Comparison of ENCODE assay signal across 22 mouse cellular contexts in the genomic region with DNA sequence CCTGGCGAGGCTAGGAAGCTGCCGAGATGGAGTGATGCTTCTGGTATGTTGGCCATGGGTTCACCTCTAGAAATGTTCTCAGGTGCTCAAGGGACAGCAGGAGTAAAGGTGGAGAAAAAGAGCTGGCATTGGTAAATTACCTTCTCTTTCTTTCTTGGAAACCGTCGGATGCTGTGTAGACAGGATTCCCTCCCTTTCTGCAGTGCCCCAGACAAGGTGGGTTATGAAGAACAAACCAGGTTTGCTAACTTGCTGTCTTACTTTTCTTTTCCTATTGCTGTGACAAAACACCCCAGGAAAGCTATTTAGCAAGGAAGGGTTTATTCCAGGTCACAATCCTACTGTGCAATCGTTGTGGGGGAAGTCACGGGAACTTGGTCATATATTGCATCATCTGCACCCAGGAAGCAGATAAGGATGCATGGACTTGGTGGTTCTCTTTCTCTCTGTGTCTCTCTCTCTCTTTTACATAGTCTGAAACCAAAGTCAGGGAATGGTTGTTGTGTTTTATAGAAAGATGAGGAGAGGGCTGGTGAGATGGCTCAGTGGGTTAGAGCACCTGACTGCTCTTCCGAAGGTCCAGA. TPM values are rescaled to one million over a fixed set of nuclear protein-coding genes. Genes with fewer than 3 reads are reported as not detected.
DNase-seq lines count a peak whose midpoint lies in the region; ATAC-seq and TF ChIP-seq lines count a peak whose summit lies in the region.
"Had no signal": no experiment of that assay in that cellular context is flagged by ENCODE, and none has a peak within 500 bp of the region (broad histone marks: within the 10 kb centered on the region; RNA-seq: fewer than 3 reads in every experiment).

No protein-coding gene starts in this region.

- H3K4me3 ChIP-seq in liver, embryonic 13.5 days (replicated peaks) = no peak overlapping the region
- no peak overlapping the region for H3K4me3 ChIP-seq in liver, embryonic 12.5 days
- H3K4me3 ChIP-seq in E14TG2a.4 (replicated peaks; ENCODE audit: low read length) (peak overlapping the region; percentile 46), macrophage (ENCODE audit: inconsistent target) (no peak overlapping the region)
- H3K4me3 ChIP-seq: embryonic facial prominence, embryonic 12.5 days; limb, embryonic 13.5 days; lung, embryonic 15.5 days; midbrain, embryonic 12.5 days; neural tube, embryonic 12.5 days had no signal

- TF ChIP-seq CTCF in E14TG2a.4 (conservative IDR thresholded peaks at IDR 0.05; ENCODE audit: low read length) = no peak

- 0 out of 2 replicates have a peak overlapping the region, but pooled peaks have one; percentile 22 for H3K27ac ChIP-seq in liver, embryonic 13.5 days
- H3K27ac ChIP-seq in liver, embryonic 12.5 days = no peak overlapping the region
- H3K27ac ChIP-seq in macrophage = peak overlapping the region; percentile 28; the same call in 1 of the 2 replicates
- H3K27ac ChIP-seq: embryonic facial prominence, embryonic 12.5 days; hindbrain, embryonic 14.5 days; limb, embryonic 13.5 days; lung, embryonic 15.5 days; midbrain, embryonic 12.5 days; neural tube, embryonic 12.5 days had no signal

- H3K9me3 ChIP-seq in liver, embryonic 13.5 days (replicated peaks) = no peaks in the 10 kb centered on the region
- H3K9me3 ChIP-seq in liver, embryonic 12.5 days (replicated peaks) = no peaks in the 10 kb centered on the region
- H3K9me3 ChIP-seq in E14TG2a.4 (ENCODE audit: low read length) = no peaks in the 10 kb centered on the region
- H3K9me3 ChIP-seq: embryonic facial prominence, embryonic 12.5 days; limb, embryonic 13.5 days; lung, embryonic 15.5 days; midbrain, embryonic 12.5 days; neural tube, embryonic 12.5 days had no signal

- 50% methylated on average over 7 of the region's 7 CpGs for WGBS in liver, embryonic 13.5 days (ENCODE audit: insufficient replicate concordance)
- 42% methylated on average over 7 of the region's 7 CpGs for WGBS in liver, embryonic 12.5 days (ENCODE audit: insufficient replicate concordance)
- 61% methylated on average over 6 of the region's 7 CpGs for WGBS in macrophage (ENCODE audit: missing documents)

- no peaks in the 10 kb centered on the region for H3K27me3 ChIP-seq in liver, embryonic 13.5 days
- H3K27me3 ChIP-seq in liver, embryonic 12.5 days (replicated peaks) = no peaks in the 10 kb centered on the region
- 0 out of 2 replicates have a peak, but pooled peaks cover 3% of the 10 kb centered on the region for H3K27me3 ChIP-seq in E14TG2a.4 (ENCODE audit: insufficient read depth, low read length)
- H3K27me3 ChIP-seq: lung, embryonic 15.5 days; neural tube, embryonic 12.5 days had no signal

- H3K4me2 ChIP-seq in liver, embryonic 13.5 days = no peak overlapping the region
- no peak overlapping the region for H3K4me2 ChIP-seq in liver, embryonic 12.5 days
- H3K4me2 ChIP-seq: embryonic facial prominence, embryonic 12.5 days; hindbrain, embryonic 14.5 days; limb, embryonic 13.5 days; lung, embryonic 15.5 days; midbrain, embryonic 12.5 days; neural tube, embryonic 12.5 days had no signal

- H3K36me3 ChIP-seq in liver, embryonic 13.5 days = no peaks in the 10 kb centered on the region
- no peaks in the 10 kb centered on the region for H3K36me3 ChIP-seq in liver, embryonic 12.5 days
- no peaks in the 10 kb centered on the region for H3K36me3 ChIP-seq in E14TG2a.4 (ENCODE audit: insufficient read depth, low read length)
- no peaks in the 10 kb centered on the region for H3K36me3 ChIP-seq in macrophage (ENCODE audit: inconsistent target)
- H3K36me3 ChIP-seq: embryonic facial prominence, embryonic 12.5 days; limb, embryonic 13.5 days; lung, embryonic 15.5 days; midbrain, embryonic 12.5 days; neural tube, embryonic 12.5 days had no signal

- no peak for DNase-seq in liver, embryonic 13.5 days
- DNase-seq in left cerebral cortex, postnatal 36 days (ENCODE audit: low spot score in 2 of 2) = no peak
- no peak for DNase-seq in layer of hippocampus, adult 18-20 months (ENCODE audit: low spot score in 2 of 2)
- no peak for DNase-seq in B cell, adult 2 months
- DNase-seq: adrenal gland, adult 8-10 months; cerebellum, adult 18-20 months; cerebellum, postnatal 25 days; gastrocnemius, postnatal 25 days; heart, postnatal 36 days; kidney, postnatal 25 days; lung, postnatal 4 days; thymus, postnatal 14 days had no signal

- no peak overlapping the region for H3K9ac ChIP-seq in liver, embryonic 13.5 days
- H3K9ac ChIP-seq in liver, embryonic 12.5 days = no peak overlapping the region
- H3K9ac ChIP-seq: embryonic facial prominence, embryonic 12.5 days; hindbrain, embryonic 14.5 days; limb, embryonic 13.5 days; lung, embryonic 15.5 days; midbrain, embryonic 12.5 days; neural tube, embryonic 12.5 days had no signal

- H3K79me2 ChIP-seq in macrophage (ENCODE audit: inconsistent target) = no peaks in the 10 kb centered on the region

- peaks cover 39% of the 10 kb centered on the region for H3K4me1 ChIP-seq in liver, embryonic 13.5 days (replicated peaks)
- peaks cover 43% of the 10 kb centered on the region for H3K4me1 ChIP-seq in liver, embryonic 12.5 days
- peaks cover 58% of the 10 kb centered on the region for H3K4me1 ChIP-seq in E14TG2a.4 (replicated peaks; ENCODE audit: low read depth, low read length)

- intact Hi-C loops in left cerebral cortex, postnatal 36 days (cut with DNase I) = no loop called here

- ATAC-seq in liver, embryonic 13.5 days (ENCODE audit: low read depth) = no peak
- no peak for ATAC-seq in liver, embryonic 12.5 days
- peak; percentile 71 for ATAC-seq in granulocyte monocyte progenitor cell, adult 5-6 weeks (replicated peaks; ENCODE audit: poor library complexity, severe bottlenecking)

RNA-seq across cellular contexts. Expression of gene Cpsf6, which starts 32.8 kb away (rescaled TPM):
- polyA plus RNA-seq in liver, embryonic 13.5 days (2015; fragmentation: Nextera tagmentation; extraction: Ambion mirVana) = 69.2 and 87.2 TPM in 2 replicates
- 92.5 and 96.8 TPM in 2 replicates for polyA plus RNA-seq in liver, embryonic 12.5 days (2016; fragmentation: Nextera tagmentation; extraction: Ambion mirVana)
- total RNA-seq in granulocyte monocyte progenitor cell, adult 5-6 weeks (2014; fragmentation: Nextera tagmentation) = 94.2 and 139 TPM in 2 replicates
- 119 and 124 TPM in 2 replicates for total RNA-seq in granulocyte monocyte progenitor cell, adult 5-6 weeks (2017)
- total RNA-seq in macrophage (2018; cell fraction: chromatin; rRNA removed) = 100 to 1,000 TPM; 115 to 389 (median 207) TPM
- total RNA-seq in macrophage (2018; cell fraction: cytosol; rRNA removed) = 10 to 100 TPM; 32.6 to 49.6 (median 39.0) TPM
- 100 to 1,000 TPM in 21 of 26 experiments, 10 to 100 TPM in 5; 86.0 to 223 (median 129) TPM for total RNA-seq in macrophage (2018; cell fraction: nucleus; rRNA removed)
- polyA plus RNA-seq in macrophage (2018) = 34.3 to 45.3 TPM (median 41.5 TPM) in 3 replicates
- total RNA-seq in left cerebral cortex, postnatal 36 days (2021) = 100 to 1,000 TPM in 1 of 2 experiments, 10 to 100 TPM in 1; 94.5 to 120 TPM
- 100 to 1,000 TPM; 114 to 124 TPM for total RNA-seq in layer of hippocampus, adult 18-20 months (2021)
